Mouse (Mus musculus) stomach, postnatal 0 days (tissue): Measurements from ENCODE around the gene Nps.

Experiments used
- CTCF ChIP-seq: IDR thresholded peaks from 2 replicates; pipeline ENCODE4 v1.5.1; 2016; ENCODE audit warnings: antibody characterized with exemption, low read depth, mild to moderate bottlenecking, moderate library complexity
- EP300 ChIP-seq: optimal IDR thresholded peaks from 2 replicates; pipeline ENCODE3; 2016; ENCODE audit warnings: antibody characterized with exemption

GRCm38 (mm10) chr7:135291646-135292236 is 33.2 kb downstream of the Nps start:
- TF ChIP-seq CTCF: no peak
- no peak for TF ChIP-seq EP300
